Mouse (Mus musculus) adrenal gland, adult 8-10 months (tissue): ENCODE measurements around the gene Bcl6. TPM values are rescaled to one million over a fixed set of nuclear protein-coding genes. Genes with fewer than 3 reads are reported as not detected.

Source experiments
- DNase-seq: peaks from one replicate; pipeline ENCODE4 v3.0.0; 2022
- total RNA-seq, 4 experiments: library from RNA; stranded (reverse); gene quantifications; 2 replicates each; pipeline ENCODE4 v1.2.4; 2022

Bcl6 gene
- total RNA-seq, 4 experiments from 2014 or later, result 11.5 to 65.2 (median 59.2) TPM

GRCm38 (mm10) chr16:23972901-23973300, 15.8 kb downstream of the Bcl6 start:
- DNase-seq, result no peak

- no peak for DNase-seq
Measured at GRCm38 (mm10) chr16:23972126-23972740, 16.4 kb downstream of the Bcl6 start.

DNA sequence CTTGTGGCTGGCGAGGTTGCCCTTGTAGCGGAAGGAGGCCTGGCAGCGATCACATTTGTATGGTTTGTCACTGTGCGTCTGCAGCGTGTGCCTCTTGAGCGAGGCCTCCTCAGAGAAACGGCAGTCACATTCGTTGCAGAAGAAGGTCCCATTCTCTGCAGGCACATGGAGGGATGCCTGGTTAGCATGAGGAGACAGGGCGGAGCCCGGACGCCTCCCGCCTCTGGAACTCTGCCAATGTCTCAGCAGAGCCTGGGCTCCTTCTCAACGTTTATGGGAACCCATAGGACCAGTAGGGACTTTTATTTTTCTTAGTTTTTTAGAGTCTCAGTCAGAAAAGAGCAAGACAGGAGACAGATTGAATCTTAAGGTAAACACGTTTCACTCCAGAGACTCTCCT, 18.7 kb downstream of the Bcl6 start:
- no peak for DNase-seq

GRCm38 (mm10) chr16:23968888-23969287, 19.8 kb downstream of the Bcl6 start:
- DNase-seq, result no peak

- DNase-seq, result no peak
Measured at GRCm38 (mm10) chr16:23967301-23967700, 21.4 kb downstream of the Bcl6 start.

DNA sequence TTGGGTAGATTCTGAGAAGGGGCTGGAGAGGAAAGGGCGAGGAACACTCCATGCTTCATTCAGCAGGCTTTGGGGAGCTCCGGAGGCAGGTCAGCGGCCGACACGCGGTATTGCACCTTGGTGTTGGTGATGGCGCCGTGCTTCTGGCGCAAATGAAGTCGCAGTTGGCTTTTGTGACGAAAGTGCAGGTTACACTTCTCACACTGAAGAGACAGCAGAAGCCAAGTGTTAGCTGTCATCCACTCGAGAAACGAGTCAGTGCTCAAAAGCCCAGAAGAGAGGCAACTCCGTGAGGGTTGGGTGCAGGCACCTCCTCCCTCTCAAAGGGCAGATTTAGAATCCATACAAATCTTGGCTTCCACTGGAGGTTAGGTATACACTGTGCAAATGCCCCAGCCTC, 22.6 kb downstream of the Bcl6 start:
- no peak for DNase-seq

DNA sequence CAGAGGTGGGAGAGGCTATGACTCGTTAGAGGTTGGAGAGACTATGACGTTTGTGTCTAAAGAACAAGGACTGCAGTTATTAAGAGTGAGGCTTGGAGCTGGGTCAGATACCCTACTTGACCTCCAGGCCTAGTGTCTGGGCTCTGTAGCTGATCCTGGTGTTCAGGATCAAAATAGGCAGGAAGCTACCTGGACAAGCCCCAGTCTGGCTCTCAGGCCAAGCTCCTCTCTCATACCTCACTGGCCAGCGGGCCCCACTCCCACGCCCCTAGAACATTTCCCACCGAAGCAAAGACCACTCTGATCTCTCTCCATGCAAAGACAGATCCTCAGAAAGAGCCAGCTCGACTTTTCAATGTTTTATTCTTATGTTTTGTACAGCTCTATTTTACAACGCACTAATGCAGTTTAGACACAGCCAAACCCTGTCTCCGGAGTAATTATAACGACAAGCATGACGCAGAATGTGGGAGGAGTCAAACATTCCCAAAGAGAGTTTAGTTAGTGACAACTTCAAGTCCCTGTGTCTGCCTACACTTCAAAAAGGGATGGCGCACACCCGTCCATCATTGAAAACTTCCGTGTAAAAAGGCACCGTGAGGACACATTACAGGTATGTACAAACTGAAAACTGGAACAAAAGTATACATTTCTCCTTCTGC, 23.8 kb downstream of the Bcl6 start:
- no peak for DNase-seq

DNA sequence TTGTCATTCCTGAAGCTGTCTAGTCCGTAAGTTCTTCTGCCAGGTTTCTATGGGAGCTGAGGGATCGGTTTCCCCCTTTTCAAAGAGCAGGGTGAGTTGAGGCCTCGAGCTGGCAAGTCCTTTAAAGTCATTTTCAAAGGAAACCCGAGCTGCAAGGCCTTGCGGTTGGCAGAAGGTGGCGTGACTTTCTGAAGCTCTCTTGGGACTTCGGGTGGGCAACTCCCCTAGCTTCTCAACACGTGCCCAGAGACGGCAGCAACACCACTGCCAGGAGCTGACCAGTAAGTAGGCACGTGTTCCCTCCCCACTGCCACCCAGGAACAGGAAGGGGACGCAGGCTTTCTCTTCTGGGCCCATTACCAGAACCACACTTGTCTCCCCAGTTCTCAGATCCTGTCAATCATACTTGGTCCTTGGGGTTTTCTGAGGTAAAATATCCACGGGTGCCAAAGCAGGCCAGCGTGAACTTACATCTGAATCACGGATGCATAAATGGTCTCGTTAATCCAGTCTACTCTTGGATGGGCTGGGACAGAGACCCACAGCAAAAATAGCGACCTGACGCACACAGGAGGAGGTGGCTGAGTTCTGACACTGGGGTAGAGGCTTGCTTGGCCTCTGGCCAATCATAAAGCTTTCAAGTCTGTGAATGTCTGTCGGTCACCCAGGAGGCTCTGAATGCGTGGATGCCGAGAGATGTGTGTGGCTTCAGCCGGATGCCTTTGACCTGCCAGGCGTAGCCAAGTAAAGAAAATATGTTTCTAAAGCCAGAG, 24.6 kb downstream of the Bcl6 start:
- DNase-seq, result no peak

GRCm38 (mm10) chr16:23962401-23962800, 26.3 kb downstream of the Bcl6 start:
- DNase-seq, result no peak

DNA sequence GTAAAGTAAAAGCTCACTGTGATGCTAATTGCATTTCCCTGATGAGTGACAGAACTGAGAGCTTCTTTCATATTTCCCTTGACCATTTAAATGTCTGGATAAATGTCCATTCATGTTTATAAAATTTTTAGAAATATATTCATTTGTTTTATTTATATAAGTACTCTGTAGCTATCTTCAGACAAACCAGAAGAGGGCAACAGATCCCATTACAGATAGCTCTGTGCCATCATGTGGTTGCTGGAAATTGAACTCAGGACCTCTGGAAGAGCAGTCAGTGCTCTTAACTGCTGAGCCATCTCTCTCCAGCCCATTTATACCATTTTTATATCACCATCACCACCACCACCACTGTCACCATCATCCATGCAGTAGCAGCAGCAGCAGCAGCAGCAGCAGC, 29.7 kb downstream of the Bcl6 start:
- DNase-seq, result no peak

DNA sequence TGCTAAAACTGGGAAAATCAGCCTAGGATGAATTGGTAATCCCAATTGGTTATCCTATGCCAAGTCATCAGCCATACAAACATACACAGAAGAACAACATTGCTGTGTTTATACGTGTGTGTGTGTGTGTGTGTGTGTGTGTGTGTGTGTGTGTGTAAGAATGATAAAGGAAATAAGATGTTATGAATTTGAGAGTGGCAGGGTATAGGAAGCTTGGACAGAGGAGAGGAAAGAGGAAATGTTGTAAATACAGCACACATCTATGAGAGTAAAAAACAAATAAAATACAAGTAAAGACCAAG, 34.7 kb downstream of the Bcl6 start:
- DNase-seq, result no peak

GRCm38 (mm10) chr16:23953189-23953958, 35.3 kb downstream of the Bcl6 start:
- no peak for DNase-seq

GRCm38 (mm10) chr16:23952101-23952727, 36.4 kb downstream of the Bcl6 start:
- DNase-seq, result no peak

GRCm38 (mm10) chr16:23947654-23948053, 41.0 kb downstream of the Bcl6 start:
- DNase-seq, result no peak

GRCm38 (mm10) chr16:23944801-23945200, 43.9 kb downstream of the Bcl6 start:
- no peak for DNase-seq

DNA sequence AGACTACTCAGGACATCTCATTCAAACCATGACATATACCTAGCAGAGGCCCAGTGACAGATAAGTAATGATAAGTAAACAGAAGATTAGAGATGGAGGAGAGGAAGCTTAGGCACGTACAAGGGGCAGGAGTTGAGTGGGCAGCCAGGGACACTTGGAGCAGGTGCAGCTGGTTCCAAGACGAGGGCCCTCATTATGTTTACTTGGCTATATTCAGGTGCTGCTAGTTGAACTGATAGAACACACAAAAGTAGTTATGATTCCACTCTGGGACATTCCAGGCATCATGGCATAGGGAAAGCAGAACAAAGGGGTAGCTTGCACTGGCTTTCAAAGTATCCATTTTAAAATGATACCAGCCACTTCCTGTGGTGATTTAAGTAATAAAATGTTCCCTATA, 54.3 kb downstream of the Bcl6 start:
- no peak for DNase-seq

DNA sequence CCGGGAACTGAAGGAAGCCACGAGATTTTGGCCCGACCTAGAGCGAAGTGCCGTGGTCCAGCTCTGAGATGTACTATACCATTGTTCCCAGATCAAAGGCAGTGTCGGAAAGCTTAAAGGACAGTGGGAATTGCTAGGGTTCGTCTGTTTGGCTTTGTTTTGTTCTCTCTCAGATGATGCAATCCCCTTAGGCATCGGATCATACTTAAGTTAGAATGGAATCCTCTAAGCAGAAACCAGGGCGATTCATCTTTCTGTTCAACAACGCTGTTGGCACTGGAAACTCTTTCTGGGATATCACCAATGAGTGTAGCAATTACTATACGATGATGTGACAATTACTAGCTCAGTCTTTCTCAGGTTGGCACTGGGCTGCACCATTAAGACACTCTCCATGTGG, 56.4 kb downstream of the Bcl6 start, which contains the start of gene Rtp2:
Rtp2 (minus strand) TSS at position 101 of the 400 bp plus-strand sequence.
- no peak for DNase-seq

DNA sequence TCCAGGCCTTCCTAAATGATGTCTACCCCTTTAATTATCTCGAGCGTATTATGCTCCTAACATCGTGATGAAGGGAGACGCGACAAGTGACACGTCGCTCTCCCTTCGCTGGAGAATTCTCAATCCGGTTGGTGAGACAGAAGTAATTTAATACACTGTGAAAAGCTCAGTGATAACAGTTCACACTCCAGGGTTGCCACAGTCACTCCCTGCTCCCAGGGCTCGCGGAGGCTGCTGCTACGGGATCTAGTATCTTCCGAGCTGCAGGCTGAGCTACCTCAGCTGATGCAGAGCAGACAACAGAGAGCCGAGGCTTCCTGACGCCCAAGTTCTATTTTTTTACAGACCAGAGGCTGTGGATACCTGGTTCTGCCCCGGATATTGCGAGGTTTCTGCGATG, 57.4 kb downstream of the Bcl6 start:
- no peak for DNase-seq

- DNase-seq, result no peak
Measured at GRCm38 (mm10) chr16:23930426-23931073, 58.1 kb downstream of the Bcl6 start.

DNA sequence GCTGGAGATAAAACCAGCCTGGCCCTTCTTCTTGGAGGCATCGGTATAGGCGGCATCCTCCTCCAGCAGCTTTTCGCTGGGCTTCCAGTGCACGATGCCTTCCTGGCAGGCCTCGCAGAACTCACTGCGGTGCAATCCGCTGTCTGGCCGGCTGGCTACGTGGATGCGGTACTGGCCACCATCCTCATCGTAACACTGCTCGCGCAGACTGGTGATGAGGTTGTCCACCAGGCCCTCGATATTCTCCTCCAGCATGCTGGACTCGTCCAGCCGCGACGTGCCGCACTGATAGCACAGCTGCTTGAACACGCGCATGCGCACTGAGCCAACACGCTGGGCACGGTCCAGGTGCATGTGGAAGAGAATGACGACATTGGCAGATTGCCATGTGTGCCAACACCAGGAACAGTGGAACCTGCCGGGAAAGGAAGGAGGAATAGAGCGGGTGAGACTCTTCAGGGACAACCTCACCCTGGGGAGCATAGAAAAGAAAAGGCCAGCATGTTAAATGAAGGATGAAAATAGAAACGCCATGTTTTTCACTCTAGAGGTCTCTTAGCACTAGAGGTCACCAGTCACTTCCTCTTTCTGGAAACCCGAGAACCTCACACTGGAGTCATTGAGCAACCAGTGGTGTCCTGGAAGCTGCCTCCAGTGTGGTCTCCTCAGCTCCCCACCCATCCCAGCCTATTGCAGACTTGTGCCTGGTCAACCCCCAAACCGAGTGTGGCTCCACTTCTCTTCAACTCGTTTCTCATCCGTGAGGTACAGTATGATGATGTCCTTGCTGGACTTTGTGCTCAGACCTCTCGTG, 61.1 kb downstream of the Bcl6 start:
- DNase-seq, result no peak

DNA sequence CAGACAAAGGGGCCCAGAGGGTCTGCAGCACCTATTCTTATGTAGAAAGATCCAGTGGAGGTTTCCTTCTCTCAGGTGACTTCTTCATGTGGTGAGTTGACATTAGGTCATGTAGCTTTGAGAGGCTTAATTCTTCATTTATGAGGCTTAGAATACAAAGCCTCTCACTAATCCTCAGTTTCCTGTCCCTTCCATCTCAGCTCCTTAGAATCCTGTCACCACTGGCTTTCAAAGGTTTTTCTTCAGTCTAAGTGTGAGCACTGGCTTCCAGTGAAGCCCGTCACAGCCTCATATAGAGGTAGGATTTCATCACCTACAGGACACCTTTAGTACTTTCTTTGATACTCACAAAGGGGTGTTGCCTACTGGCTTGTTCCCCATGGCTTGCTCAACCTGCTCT, 65.7 kb downstream of the Bcl6 start:
- DNase-seq, result no peak
